Mouse (Mus musculus) liver, embryonic 15.5 days (tissue): Measurements from ENCODE around the gene Pde4d. TPM values are rescaled to one million over a fixed set of nuclear protein-coding genes. Genes with fewer than 3 reads are reported as not detected.

Source experiments
- ATAC-seq: fragments of 200-750 bp; cut with Nextera tagmentation; 2 replicates; pipeline ENCODE4 v1.8.0; 2017; ENCODE audit warnings: moderate number of reproducible peaks, mild to moderate bottlenecking, moderate library complexity; ENCODE audit not compliant: insufficient read depth
- H3K27ac ChIP-seq: fragments of 300-500 bp; sonication (generic); replicated peaks from 2 replicates; pipeline ENCODE4 v1.5.1; 2015; ENCODE audit warnings: mild to moderate bottlenecking, inconsistent platforms
- H3K27me3 ChIP-seq: fragments of 300-500 bp; sonication (generic); 2 replicates; pipeline ENCODE4 v1.6.1; 2015; ENCODE audit warnings: mild to moderate bottlenecking, inconsistent platforms
- H3K36me3 ChIP-seq: fragments of 300-500 bp; sonication (generic); replicated peaks from 2 replicates; pipeline ENCODE4 v1.6.1; 2015; ENCODE audit warnings: moderate library complexity, mild to moderate bottlenecking, inconsistent platforms
- H3K4me1 ChIP-seq: fragments of 300-500 bp; sonication (generic); replicated peaks from 2 replicates; pipeline ENCODE4 v1.6.1; 2015; ENCODE audit warnings: inconsistent platforms
- H3K4me2 ChIP-seq: fragments of 300-500 bp; sonication (generic); 2 replicates; pipeline ENCODE4 v1.6.1; 2015; ENCODE audit warnings: moderate library complexity, mild to moderate bottlenecking, inconsistent platforms
- H3K4me3 ChIP-seq: fragments of 300-500 bp; sonication (generic); replicated peaks from 2 replicates; pipeline ENCODE4 v1.5.1; 2015; ENCODE audit warnings: mild to moderate bottlenecking, inconsistent platforms
- H3K9ac ChIP-seq: fragments of 300-500 bp; sonication (generic); 2 replicates; pipeline ENCODE4 v1.6.1; 2015; ENCODE audit warnings: moderate library complexity, mild to moderate bottlenecking, inconsistent platforms
- H3K9me3 ChIP-seq: fragments of 300-500 bp; sonication (generic); replicated peaks from 2 replicates; pipeline ENCODE4 v1.6.1; 2016; ENCODE audit warnings: inconsistent platforms
- WGBS: fragments of 180-500 bp; shearing (Covaris S2); methylation state at CpG from one replicate; pipeline ENCODE4 v1.1.7; 2015; ENCODE audit warnings: mixed read lengths; ENCODE audit not compliant: insufficient replicate concordance; 5-methylcytosine and 5-hydroxymethylcytosine counted together
- polyA plus RNA-seq: library from polyadenylated mRNA; unstranded; fragments of >200 nt; fragmentation: Nextera tagmentation; extraction: Ambion mirVana; gene quantifications from 2 replicates; pipeline ENCODE4 v1.2.1, GENCODE M21; 2015

The Pde4d gene
- polyA plus RNA-seq, 1 experiment from 2014 or later: 13.2 TPM

GRCm38 (mm10) chr13:109577901-109578300 lies 1128.2 kb downstream of the Pde4d start:
- 67% methylated on average over 4 of the region's 4 CpGs for WGBS
- H3K4me2 ChIP-seq: no peak overlapping the region
- H3K4me1 ChIP-seq: no peaks in the 10 kb centered on the region
- H3K9me3 ChIP-seq: no peaks in the 10 kb centered on the region
- H3K27me3 ChIP-seq: no peaks in the 10 kb centered on the region
- H3K4me3 ChIP-seq: no peak overlapping the region
- no peak overlapping the region for H3K27ac ChIP-seq
- no peak overlapping the region for H3K9ac ChIP-seq
- no peaks in the 10 kb centered on the region for H3K36me3 ChIP-seq
- no peak for ATAC-seq

GRCm38 (mm10) chr13:109581284-109582070 lies 1131.7 kb downstream of the Pde4d start:
- no peaks in the 10 kb centered on the region for H3K27me3 ChIP-seq
- no peak overlapping the region for H3K4me3 ChIP-seq
- H3K4me2 ChIP-seq: no peak overlapping the region
- H3K27ac ChIP-seq: no peak overlapping the region
- H3K4me1 ChIP-seq: no peaks in the 10 kb centered on the region
- whole genome bisulfite sequencing: 65% methylated on average over 16 of the region's 16 CpGs
- ATAC-seq: no peak
- no peak overlapping the region for H3K9ac ChIP-seq
- no peaks in the 10 kb centered on the region for H3K9me3 ChIP-seq
- H3K36me3 ChIP-seq: no peaks in the 10 kb centered on the region

GRCm38 (mm10) chr13:109590048-109590447 lies 1140.3 kb downstream of the Pde4d start:
- WGBS: 58% methylated on average over 4 of the region's 4 CpGs
- Histone ChIP-seq H3K27ac (no peak overlapping the region), H3K9ac (no peak overlapping the region), H3K4me1 (no peaks in the 10 kb centered on the region), H3K4me3 (no peak overlapping the region), H3K4me2 (no peak overlapping the region), H3K36me3 (no peaks in the 10 kb centered on the region), H3K9me3 (no peaks in the 10 kb centered on the region), H3K27me3 (no peaks in the 10 kb centered on the region)
- ATAC-seq: no peak

GRCm38 (mm10) chr13:109592192-109592797 lies 1142.5 kb downstream of the Pde4d start:
- Histone ChIP-seq H3K4me2 (no peak overlapping the region), H3K4me1 (no peaks in the 10 kb centered on the region), H3K4me3 (no peak overlapping the region), H3K27me3 (no peaks in the 10 kb centered on the region), H3K9ac (no peak overlapping the region), H3K36me3 (no peaks in the 10 kb centered on the region), H3K27ac (no peak overlapping the region), H3K9me3 (no peaks in the 10 kb centered on the region)
- 66% methylated on average over 8 of the region's 8 CpGs for WGBS
- no peak for ATAC-seq

- WGBS: 70% methylated on average over 4 of the region's 4 CpGs
- ATAC-seq: no peak
- no peaks in the 10 kb centered on the region for H3K9me3 ChIP-seq
- no peak overlapping the region for H3K4me2 ChIP-seq
- H3K9ac ChIP-seq: no peak overlapping the region
- H3K27me3 ChIP-seq: no peaks in the 10 kb centered on the region
- H3K36me3 ChIP-seq: no peaks in the 10 kb centered on the region
- no peak overlapping the region for H3K27ac ChIP-seq
- H3K4me3 ChIP-seq: no peak overlapping the region
- H3K4me1 ChIP-seq: no peaks in the 10 kb centered on the region
Measured at GRCm38 (mm10) chr13:109599711-109600110, 1150.0 kb downstream of the Pde4d start.

- WGBS: 76% methylated on average over 2 of the region's 2 CpGs
- no peak overlapping the region for H3K9ac ChIP-seq
- H3K4me1 ChIP-seq: no peaks in the 10 kb centered on the region
- ATAC-seq: no peak
- H3K36me3 ChIP-seq: no peaks in the 10 kb centered on the region
- no peaks in the 10 kb centered on the region for H3K27me3 ChIP-seq
- H3K4me3 ChIP-seq: no peak overlapping the region
- no peak overlapping the region for H3K4me2 ChIP-seq
- no peaks in the 10 kb centered on the region for H3K9me3 ChIP-seq
- H3K27ac ChIP-seq: no peak overlapping the region
Measured at GRCm38 (mm10) chr13:109604017-109604416, 1154.3 kb downstream of the Pde4d start.

- Histone ChIP-seq H3K4me2 (no peak overlapping the region), H3K27ac (no peak overlapping the region), H3K9me3 (no peaks in the 10 kb centered on the region), H3K4me3 (no peak overlapping the region), H3K27me3 (no peaks in the 10 kb centered on the region), H3K4me1 (no peaks in the 10 kb centered on the region), H3K36me3 (no peaks in the 10 kb centered on the region), H3K9ac (no peak overlapping the region)
- WGBS: 58% methylated on average over 1 of the region's 1 CpGs
- no peak for ATAC-seq
Measured at GRCm38 (mm10) chr13:109605140-109605539, 1155.4 kb downstream of the Pde4d start.

- ATAC-seq: no peak
- 53% methylated on average over 9 of the region's 9 CpGs for WGBS
- no peak overlapping the region for H3K27ac ChIP-seq
- no peaks in the 10 kb centered on the region for H3K27me3 ChIP-seq
- no peak overlapping the region for H3K9ac ChIP-seq
- no peak overlapping the region for H3K4me3 ChIP-seq
- H3K4me1 ChIP-seq: no peaks in the 10 kb centered on the region
- no peaks in the 10 kb centered on the region for H3K36me3 ChIP-seq
- H3K9me3 ChIP-seq: no peaks in the 10 kb centered on the region
- no peak overlapping the region for H3K4me2 ChIP-seq
Measured at GRCm38 (mm10) chr13:109609106-109609804, 1159.5 kb downstream of the Pde4d start.

GRCm38 (mm10) chr13:109609805-109610187 lies 1160.0 kb downstream of the Pde4d start:
- no peak for ATAC-seq
- Histone ChIP-seq H3K4me1 (no peaks in the 10 kb centered on the region), H3K9ac (no peak overlapping the region), H3K4me3 (no peak overlapping the region), H3K27me3 (no peaks in the 10 kb centered on the region), H3K9me3 (no peaks in the 10 kb centered on the region), H3K4me2 (no peak overlapping the region), H3K27ac (no peak overlapping the region), H3K36me3 (no peaks in the 10 kb centered on the region)
- 2% methylated on average over 3 of the region's 3 CpGs for WGBS

GRCm38 (mm10) chr13:109610772-109611171 lies 1161.0 kb downstream of the Pde4d start:
- ATAC-seq: no peak
- H3K27me3 ChIP-seq: no peaks in the 10 kb centered on the region
- H3K9ac ChIP-seq: no peak overlapping the region
- 79% methylated on average over 2 of the region's 2 CpGs for WGBS
- no peaks in the 10 kb centered on the region for H3K36me3 ChIP-seq
- H3K9me3 ChIP-seq: no peaks in the 10 kb centered on the region
- H3K4me2 ChIP-seq: no peak overlapping the region
- peaks cover 7% of the 10 kb centered on the region; the same call in 1 of the 2 replicates for H3K4me1 ChIP-seq
- no peak overlapping the region for H3K27ac ChIP-seq
- H3K4me3 ChIP-seq: no peak overlapping the region

GRCm38 (mm10) chr13:109615213-109615784 lies 1165.6 kb downstream of the Pde4d start:
- H3K9me3 ChIP-seq: no peaks in the 10 kb centered on the region
- no peak for ATAC-seq
- no peaks in the 10 kb centered on the region for H3K27me3 ChIP-seq
- H3K4me3 ChIP-seq: peak overlapping the region; percentile 16; the same call in 1 of the 2 replicates
- no peak overlapping the region for H3K9ac ChIP-seq
- H3K4me2 ChIP-seq: peak overlapping the region; percentile 43; the same call in 1 of the 2 replicates
- H3K27ac ChIP-seq: no peak overlapping the region
- peaks cover 14% of the 10 kb centered on the region for H3K4me1 ChIP-seq
- WGBS: 21% methylated on average over 8 of the region's 8 CpGs
- H3K36me3 ChIP-seq: no peaks in the 10 kb centered on the region
